Mouse (Mus musculus): ENCODE measurements around the gene Plcg2. TPM values are rescaled to one million over a fixed set of nuclear protein-coding genes. Genes with fewer than 3 reads are reported as not detected.

Gene Plcg2
- polyA plus RNA-seq, 2 experiments: 4.3 to 5.0 TPM

DNA sequence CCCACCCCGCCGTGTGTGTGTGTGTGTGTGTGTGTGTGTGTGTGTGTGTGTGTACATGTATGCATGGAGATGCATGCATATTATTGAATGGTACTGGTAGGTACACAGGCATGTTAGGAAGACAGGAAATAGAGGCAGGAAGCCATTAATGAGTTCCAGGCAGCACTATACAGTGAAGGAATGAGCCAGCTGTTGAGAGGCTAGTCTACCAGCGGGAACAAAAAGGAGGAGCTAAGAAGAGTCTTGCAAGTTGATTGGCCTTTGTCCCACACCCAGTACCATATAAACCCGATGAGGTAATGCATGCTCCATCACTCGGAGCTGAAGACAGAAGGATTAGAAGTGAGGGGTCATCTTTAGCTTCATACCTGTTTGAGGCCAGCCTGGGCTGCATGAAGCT is 39.7 kb upstream of the Plcg2 start:
- no peaks in the 10 kb centered on the region for H3K27me3 ChIP-seq (ENCODE audit: control insufficient read depth, insufficient read depth, low read length)
- no peaks in the 10 kb centered on the region for H3K9me3 ChIP-seq (ENCODE audit: control insufficient read depth, low read length)
- no peak overlapping the region for H3K9ac ChIP-seq (replicated peaks)
- ATAC-seq (ENCODE audit: insufficient read depth) (no peak), DNase-seq (ENCODE audit: low read depth in 3 of 3, low spot score in 3 of 3) (no peak)
- H3K36me3 ChIP-seq (replicated peaks; ENCODE audit: control insufficient read depth, insufficient read depth, low read depth): no peaks in the 10 kb centered on the region; the same call in none of the 2 replicates
- no peak overlapping the region for H3K27ac ChIP-seq
- H3K4me1 ChIP-seq (replicated peaks; ENCODE audit: control insufficient read depth in 2 of 2, insufficient read depth in 2 of 2, low read length in 1 of 2): no peaks in the 10 kb centered on the region
- TF ChIP-seq CTCF (IDR thresholded peaks at IDR 0.05; ENCODE audit: low read depth) (no peak), EP300 (IDR thresholded peaks at IDR 0.05; ENCODE audit: low read depth) (no peak)
- H3K4me2 ChIP-seq (ENCODE audit: low read depth): no peak overlapping the region
- 75% methylated on average over 5 of the region's 5 CpGs for WGBS (ENCODE audit: insufficient replicate concordance)
- H3K4me3 ChIP-seq (ENCODE audit: insufficient read depth in 1 of 2, low read depth in 2 of 2, low read length in 2 of 2): no peak overlapping the region

- H3K27ac ChIP-seq: no peak overlapping the region
- no peak overlapping the region for H3K9ac ChIP-seq (replicated peaks)
- no peaks in the 10 kb centered on the region for H3K4me1 ChIP-seq (replicated peaks; ENCODE audit: control insufficient read depth in 2 of 2, insufficient read depth in 2 of 2, low read length in 1 of 2)
- no peak overlapping the region for H3K4me3 ChIP-seq (ENCODE audit: insufficient read depth in 1 of 2, low read depth in 2 of 2, low read length in 2 of 2)
- H3K4me2 ChIP-seq (ENCODE audit: low read depth): no peak overlapping the region
- ATAC-seq (ENCODE audit: insufficient read depth): no peak
- H3K9me3 ChIP-seq (ENCODE audit: control insufficient read depth, low read length): no peaks in the 10 kb centered on the region
- no peaks in the 10 kb centered on the region; the same call in 1 of the 2 replicates for H3K36me3 ChIP-seq (replicated peaks; ENCODE audit: control insufficient read depth, insufficient read depth, low read depth)
- TF ChIP-seq EP300 (IDR thresholded peaks at IDR 0.05; ENCODE audit: low read depth) (no peak), CTCF (IDR thresholded peaks at IDR 0.05; ENCODE audit: low read depth) (no peak)
- no peak for DNase-seq (ENCODE audit: low read depth in 3 of 3, low spot score in 3 of 3)
- 74% methylated on average over 11 of the region's 11 CpGs for WGBS (ENCODE audit: insufficient replicate concordance)
- H3K27me3 ChIP-seq (ENCODE audit: control insufficient read depth, insufficient read depth, low read length): no peaks in the 10 kb centered on the region
Observed at GRCm38 (mm10) chr8:117462701-117463284, 35.3 kb upstream of the Plcg2 start.

- Histone ChIP-seq H3K9ac (replicated peaks) (no peak overlapping the region), H3K4me3 (ENCODE audit: insufficient read depth in 1 of 2, low read depth in 2 of 2, low read length in 2 of 2) (no peak overlapping the region), H3K27ac (no peak overlapping the region), H3K4me2 (ENCODE audit: low read depth) (no peak overlapping the region), H3K36me3 (replicated peaks; ENCODE audit: control insufficient read depth, insufficient read depth, low read depth) (no peaks in the 10 kb centered on the region), H3K27me3 (ENCODE audit: control insufficient read depth, insufficient read depth, low read length) (no peaks in the 10 kb centered on the region), H3K4me1 (replicated peaks; ENCODE audit: control insufficient read depth in 2 of 2, insufficient read depth in 2 of 2, low read length in 1 of 2) (no peaks in the 10 kb centered on the region), H3K9me3 (ENCODE audit: control insufficient read depth, low read length) (no peaks in the 10 kb centered on the region)
- WGBS (ENCODE audit: insufficient replicate concordance): 83% methylated on average over 6 of the region's 6 CpGs
- DNase-seq (ENCODE audit: low read depth in 3 of 3, low spot score in 3 of 3) (no peak), ATAC-seq (ENCODE audit: insufficient read depth) (no peak)
- TF ChIP-seq CTCF (IDR thresholded peaks at IDR 0.05; ENCODE audit: low read depth): peak; percentile 69
- TF ChIP-seq EP300 (IDR thresholded peaks at IDR 0.05; ENCODE audit: low read depth): no peak
Observed at GRCm38 (mm10) chr8:117464525-117464924, 33.6 kb upstream of the Plcg2 start.

- H3K9ac ChIP-seq (replicated peaks): no peak overlapping the region
- 27% methylated on average over 5 of the region's 5 CpGs for WGBS (ENCODE audit: insufficient replicate concordance)
- peak; percentile 57 to 64 (median 58) for DNase-seq (ENCODE audit: low read depth in 3 of 3, low spot score in 3 of 3)
Observed at GRCm38 (mm10) chr8:117465250-117465649, 32.8 kb upstream of the Plcg2 start.

DNA sequence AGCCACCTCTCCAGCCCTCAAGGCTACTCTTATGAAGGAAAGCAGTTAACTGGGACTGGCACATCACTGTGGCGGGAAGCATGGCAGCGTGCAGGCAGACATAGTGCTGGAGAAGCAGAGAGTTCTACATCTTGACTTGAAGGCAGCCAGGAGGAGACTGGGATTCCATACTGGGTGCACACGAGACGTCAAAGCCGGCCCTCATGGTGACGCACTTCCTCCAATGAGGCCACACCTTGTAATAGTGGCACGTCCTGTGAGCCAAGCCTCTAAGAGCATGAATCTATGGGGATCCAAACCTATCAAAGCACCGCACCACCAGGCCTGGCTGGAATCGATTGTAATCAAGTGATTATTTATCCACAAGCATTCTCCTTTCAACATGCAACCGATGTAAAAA is 30.6 kb upstream of the Plcg2 start:
- no peak overlapping the region for H3K27ac ChIP-seq
- WGBS (ENCODE audit: insufficient replicate concordance): 53% methylated on average over 10 of the region's 10 CpGs
- TF ChIP-seq EP300 (IDR thresholded peaks at IDR 0.05; ENCODE audit: low read depth) (no peak), CTCF (IDR thresholded peaks at IDR 0.05; ENCODE audit: low read depth) (no peak)
- H3K27me3 ChIP-seq (ENCODE audit: control insufficient read depth, insufficient read depth, low read length): peaks cover 2% of the 10 kb centered on the region; the same call in 1 of the 2 replicates
- no peaks in the 10 kb centered on the region for H3K9me3 ChIP-seq (ENCODE audit: control insufficient read depth, low read length)
- H3K36me3 ChIP-seq (replicated peaks; ENCODE audit: control insufficient read depth, insufficient read depth, low read depth): no peaks in the 10 kb centered on the region
- no peak overlapping the region for H3K4me2 ChIP-seq (ENCODE audit: low read depth)
- H3K4me1 ChIP-seq (replicated peaks; ENCODE audit: control insufficient read depth in 2 of 2, insufficient read depth in 2 of 2, low read length in 1 of 2): 0 out of 4 replicates have a peak, but pooled peaks cover 0 to 4% of the 10 kb centered on the region in 2 experiments
- no peak for DNase-seq (ENCODE audit: low read depth in 3 of 3, low spot score in 3 of 3)
- no peak for ATAC-seq (ENCODE audit: insufficient read depth)
- no peak overlapping the region for H3K9ac ChIP-seq (replicated peaks)
- H3K4me3 ChIP-seq (ENCODE audit: insufficient read depth in 1 of 2, low read depth in 2 of 2, low read length in 2 of 2): no peak overlapping the region

More at GRCm38 (mm10) chr8:117465250-117465649, 32.8 kb upstream of the Plcg2 start:
- Histone ChIP-seq H3K27me3 (ENCODE audit: control insufficient read depth, insufficient read depth, low read length) (peaks cover 2% of the 10 kb centered on the region; the same call in 1 of the 2 replicates), H3K36me3 (replicated peaks; ENCODE audit: control insufficient read depth, insufficient read depth, low read depth) (no peaks in the 10 kb centered on the region), H3K9me3 (ENCODE audit: control insufficient read depth, low read length) (no peaks in the 10 kb centered on the region), H3K4me3 (ENCODE audit: insufficient read depth in 1 of 2, low read depth in 2 of 2, low read length in 2 of 2) (no peak overlapping the region), H3K4me1 (replicated peaks; ENCODE audit: control insufficient read depth in 2 of 2, insufficient read depth in 2 of 2, low read length in 1 of 2) (0 out of 4 replicates have a peak, but pooled peaks cover 0 to 4% of the 10 kb centered on the region in 2 experiments), H3K4me2 (ENCODE audit: low read depth) (no peak overlapping the region), H3K27ac (no peak overlapping the region)
- ATAC-seq (ENCODE audit: insufficient read depth): peak; percentile 31; the same call in 1 of the 2 replicates
- TF ChIP-seq EP300 (IDR thresholded peaks at IDR 0.05; ENCODE audit: low read depth) (no peak), CTCF (IDR thresholded peaks at IDR 0.05; ENCODE audit: low read depth) (peak; percentile 86)

All from liver, embryonic 14.5 days (tissue).